Mouse (Mus musculus): ENCODE results near the gene Med31.
"Not testable (repeated sequence)": the region's sequence is repeated elsewhere in the genome, so short reads cannot be mapped to it uniquely, and the experiment has no call there.

The Med31 gene

DNA sequence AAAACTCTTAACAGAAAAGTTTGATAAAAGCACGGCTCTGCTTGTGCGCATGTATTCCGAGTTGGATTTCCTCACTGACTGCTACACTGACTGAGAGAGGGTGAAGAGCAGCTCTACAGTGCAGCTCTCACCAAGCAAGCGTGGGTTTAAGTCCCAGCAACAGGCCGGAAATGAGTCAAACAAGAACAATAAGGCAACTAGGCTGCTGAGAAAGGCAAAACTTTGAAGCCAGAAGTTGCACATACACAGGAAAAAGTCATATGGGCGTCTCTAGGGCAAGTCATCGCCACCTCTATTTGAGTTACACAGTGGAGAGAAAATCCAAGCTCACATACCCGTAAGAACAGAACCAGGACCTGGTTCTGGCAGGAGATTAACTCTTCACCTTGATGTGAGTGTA, 18.9 kb downstream of the Med31 start:
- no peak for DNase-seq

DNA sequence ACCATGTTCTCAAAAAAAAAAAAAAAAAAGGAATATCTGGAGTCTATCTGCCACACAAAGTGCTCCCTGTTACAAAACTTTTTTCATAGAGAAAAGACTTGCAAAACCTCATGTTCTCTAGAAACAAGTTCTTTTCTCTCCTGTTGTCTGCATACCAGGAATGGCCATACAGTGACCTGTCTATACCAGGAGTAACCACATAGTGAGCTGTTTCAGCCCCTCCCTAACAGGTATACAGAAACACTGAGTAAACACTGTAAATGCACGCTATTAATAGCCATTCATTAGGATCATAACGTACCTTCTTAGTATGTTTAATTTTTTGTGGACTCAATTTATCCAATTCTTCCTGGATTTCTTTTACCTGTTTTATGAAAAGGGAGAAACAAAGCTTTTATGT, 21.1 kb downstream of the Med31 start:
- no peak for DNase-seq

DNA sequence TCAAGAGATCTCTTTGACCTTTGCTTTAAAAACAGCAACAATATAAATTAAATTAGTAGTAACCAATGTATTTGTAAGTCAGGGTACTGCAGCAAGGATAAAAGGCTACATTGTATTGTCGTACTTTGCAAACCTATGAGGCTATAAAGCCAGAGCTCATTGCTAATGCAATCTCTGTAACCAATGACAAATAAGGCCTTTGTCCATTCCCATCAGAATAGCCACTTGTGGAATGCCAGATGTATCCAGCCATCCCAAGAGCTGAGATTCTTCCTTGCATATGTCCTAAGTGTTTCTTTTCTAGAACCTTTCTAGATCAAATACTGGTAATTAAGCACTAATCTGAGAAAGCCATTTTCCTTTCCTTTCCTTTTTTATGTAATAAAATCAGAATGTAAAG, 24.5 kb downstream of the Med31 start:
- no peak for DNase-seq

DNA sequence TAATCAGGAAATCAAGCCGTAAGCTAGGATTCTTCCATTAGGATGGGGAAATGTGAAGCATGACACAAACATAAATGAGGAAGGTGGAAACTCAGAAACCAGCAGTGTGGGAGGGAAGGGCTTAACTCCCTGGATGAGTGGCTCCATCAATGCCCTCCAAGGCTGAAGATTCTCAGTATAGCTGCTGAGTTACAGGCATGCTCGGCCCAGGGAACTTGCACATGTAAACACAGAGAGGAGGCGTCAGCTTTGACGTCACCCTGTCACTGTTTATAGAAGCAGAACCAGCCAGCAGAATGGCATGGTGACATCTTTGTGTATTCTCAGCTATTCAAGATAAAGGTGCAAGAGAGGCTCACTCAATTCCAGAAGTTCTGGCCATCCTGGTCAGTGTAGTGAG, 31.1 kb downstream of the Med31 start:
- no peak for DNase-seq

GRCm38 (mm10) chr11:72181136-72181535, 34.3 kb downstream of the Med31 start:
- no peak for DNase-seq

DNA sequence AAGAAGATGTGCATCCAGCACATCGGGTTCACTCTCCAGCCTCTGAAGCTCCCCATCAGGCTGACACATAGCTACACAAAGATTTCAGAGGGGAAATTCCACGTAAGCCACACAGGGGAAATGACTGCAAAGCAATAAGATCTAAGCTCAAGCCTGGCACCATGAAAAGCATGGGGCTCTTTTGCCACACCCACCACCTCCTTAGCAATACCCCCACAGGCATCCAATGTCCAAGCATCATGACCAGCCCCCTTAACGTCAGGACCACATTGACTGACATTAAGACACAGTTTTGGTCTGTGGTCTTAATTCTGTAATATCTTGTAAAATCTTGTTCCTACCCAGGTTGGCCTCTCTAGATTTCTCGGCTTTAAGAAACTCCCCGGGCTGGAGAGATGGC, 34.8 kb downstream of the Med31 start:
- DNase-seq = no peak

GRCm38 (mm10) chr11:72176553-72176952, 38.8 kb downstream of the Med31 start:
- DNase-seq = no peak

DNA sequence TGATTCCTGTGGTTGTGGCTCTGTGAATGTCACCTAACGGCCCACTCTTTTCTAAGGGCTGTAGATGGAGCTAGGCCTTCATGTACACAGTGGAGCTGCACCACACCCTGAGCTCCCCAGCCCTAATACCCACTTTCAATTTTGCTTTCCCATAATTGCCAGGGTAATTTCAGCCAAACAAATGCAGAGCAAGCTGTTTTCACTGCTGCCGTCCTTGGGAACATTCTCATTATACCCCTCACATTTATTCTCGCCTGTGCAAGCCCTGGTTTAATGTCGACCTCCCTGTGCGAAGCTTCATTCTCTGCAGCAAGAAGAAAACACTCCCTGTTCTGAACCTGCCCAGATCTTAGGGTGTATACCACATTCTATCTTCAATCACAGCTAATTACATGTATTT, 39.4 kb downstream of the Med31 start:
- no peak for DNase-seq

DNA sequence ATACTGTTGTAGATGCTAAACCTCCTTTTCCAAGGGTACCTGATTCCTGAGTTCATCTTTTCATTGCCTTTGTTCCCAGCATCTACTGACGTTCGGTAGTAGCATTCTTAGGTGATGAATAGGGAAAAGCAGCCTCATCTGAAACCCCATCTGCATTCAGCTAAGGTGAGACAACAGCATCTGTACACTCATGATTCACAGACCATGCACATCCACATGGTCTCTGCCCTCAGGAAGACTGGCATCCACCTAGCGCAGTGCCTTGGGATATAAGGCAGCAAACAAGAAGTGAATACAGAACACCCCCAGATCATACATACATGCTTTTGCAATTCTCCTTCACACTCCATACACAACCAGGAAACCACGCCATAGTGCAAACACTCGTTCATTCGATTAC, 40.7 kb downstream of the Med31 start:
- no peak for DNase-seq

DNA sequence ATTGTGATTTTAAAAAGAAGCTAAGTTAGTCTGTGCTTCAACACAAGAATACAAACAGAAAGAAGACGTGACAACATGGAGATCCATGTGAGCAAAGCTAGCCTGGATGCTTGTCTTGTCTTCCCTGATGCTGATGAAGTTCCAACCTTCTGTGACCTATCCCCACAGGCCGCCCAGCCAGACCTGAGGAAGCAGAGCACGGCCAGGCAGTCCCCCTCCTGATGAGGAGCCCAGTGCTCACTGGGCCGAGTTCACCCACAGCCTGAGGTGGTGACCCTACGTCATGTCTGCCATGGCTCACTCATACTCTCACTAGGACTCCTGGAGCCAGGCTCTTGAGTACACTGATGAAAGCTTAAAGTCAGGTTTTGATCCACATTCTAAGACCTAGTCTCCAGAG, 41.9 kb downstream of the Med31 start:
- DNase-seq = no peak

DNA sequence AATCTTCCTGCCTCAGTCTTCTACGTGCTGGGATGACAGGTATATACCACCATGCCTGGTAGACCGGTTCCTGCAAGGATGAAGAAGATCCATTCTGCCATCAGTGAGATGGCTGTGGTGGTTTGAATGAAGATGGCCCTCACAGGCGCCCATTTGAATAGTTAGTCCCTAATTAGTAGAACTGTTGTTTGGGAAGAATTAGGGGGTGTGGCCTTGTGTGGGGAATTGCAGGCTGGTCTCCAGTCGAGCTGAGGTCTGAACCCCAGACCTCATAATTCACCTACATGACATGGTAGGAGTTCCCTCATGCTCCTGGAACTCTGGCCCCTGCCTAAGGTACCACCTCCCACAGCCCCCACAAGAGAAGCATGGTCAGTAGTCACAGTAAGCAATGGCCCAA, 43.5 kb downstream of the Med31 start:
- not testable (repeated sequence) for DNase-seq

DNA sequence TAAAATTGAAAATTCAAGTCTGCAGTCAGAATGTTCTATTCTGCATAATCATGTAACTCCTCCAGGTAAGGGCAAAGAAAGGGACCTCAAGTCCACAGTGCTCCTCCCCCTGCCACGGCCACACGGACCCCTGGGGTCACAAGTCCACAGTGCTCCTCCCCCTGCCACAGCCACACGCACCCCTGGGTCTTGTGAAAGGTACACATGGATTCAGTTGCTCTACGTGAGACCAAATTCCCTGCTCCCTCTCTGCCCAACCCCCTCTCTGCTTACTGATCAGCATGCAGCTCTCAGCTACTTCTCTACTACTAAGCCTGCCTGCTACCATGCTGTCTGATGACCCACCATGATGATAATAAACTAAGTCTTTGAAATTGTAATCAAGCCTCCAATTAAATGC, 45.5 kb downstream of the Med31 start:
- no peak for DNase-seq

DNA sequence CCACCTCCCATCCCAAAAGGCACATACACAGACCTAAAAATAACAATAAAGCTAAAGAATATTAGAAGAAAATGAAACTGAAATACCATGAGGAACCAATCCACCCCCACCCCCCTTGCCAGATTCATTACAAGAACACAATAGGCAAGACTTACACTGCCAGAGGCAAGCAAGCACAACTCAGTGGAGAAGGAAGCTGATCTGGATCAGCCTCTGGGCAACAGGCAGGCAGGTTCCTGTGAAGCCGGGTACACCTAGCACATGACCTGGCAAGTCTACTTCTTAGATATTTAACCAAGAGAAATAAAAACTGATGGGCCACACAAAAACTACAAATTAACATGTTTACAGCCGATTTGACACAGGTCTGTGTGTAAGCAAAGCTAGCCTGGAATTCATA, 52.2 kb downstream of the Med31 start:
- DNase-seq = no peak
